ENCODE assay signal across 8 mouse cellular contexts in genomic region chr3:94372641-94373040, GRCm38 (mm10). TPM values are rescaled to one million over a fixed set of nuclear protein-coding genes. Genes with fewer than 3 reads are reported as not detected.
DNase-seq lines count a peak whose midpoint lies in the region; ATAC-seq and TF ChIP-seq lines count a peak whose summit lies in the region.

Rorc (plus strand) TSS chr3:94372794.

- peak within 1 kb of the TSS; percentile 46; the same call in 1 of the 2 replicates for H3K27ac ChIP-seq in layer of hippocampus, adult 2 months
- H3K27ac ChIP-seq in kidney, adult 2 months (ENCODE audit: insufficient read depth, low read depth, low read length) = peak within 1 kb of the TSS; percentile 89
- peak within 1 kb of the TSS; percentile 88 for H3K27ac ChIP-seq in lung, embryonic 15.5 days

- H3K4me1 ChIP-seq in kidney, adult 2 months (ENCODE audit: control insufficient read depth, insufficient read depth, low read length) = peaks cover 13% of the 10 kb centered on the region
- H3K4me1 ChIP-seq in lung, embryonic 15.5 days = peaks cover 28% of the 10 kb centered on the region

- no peaks in the 10 kb centered on the region for H3K27me3 ChIP-seq in kidney, adult 2 months (replicated peaks; ENCODE audit: control insufficient read depth, insufficient read depth, low read length)
- H3K27me3 ChIP-seq in lung, embryonic 15.5 days = no peaks in the 10 kb centered on the region; the same call in 1 of the 2 replicates

- no peaks in the 10 kb centered on the region for H3K9me3 ChIP-seq in lung, embryonic 15.5 days

- no peak for DNase-seq in layer of hippocampus, adult 2 months (ENCODE audit: low spot score in 2 of 2)
- DNase-seq in layer of hippocampus, adult 11-12 months (ENCODE audit: low spot score) = no peak
- DNase-seq in cerebellum, postnatal 25 days = peak; percentile 61 to 74
- DNase-seq in heart, adult 9 months (ENCODE audit: low spot score in 2 of 2) = peak; percentile 57 to 60
- peak; percentile 91 for DNase-seq in kidney, adult 2 months
- DNase-seq in testis, postnatal 14 days (ENCODE audit: low spot score) = peak; percentile 48
- no peak for DNase-seq in layer of hippocampus, postnatal 36 days

- WGBS in kidney, adult 2 months = 16% methylated on average over 5 of the region's 5 CpGs
- WGBS in lung, embryonic 15.5 days = 8% methylated on average over 5 of the region's 5 CpGs

- H3K9ac ChIP-seq in lung, embryonic 15.5 days = 0 out of 2 replicates have a peak within 1 kb of the TSS, but pooled peaks have one; percentile 13

- no peak for TF ChIP-seq CTCF in layer of hippocampus, adult 2 months (conservative IDR thresholded peaks at IDR 0.05)
- TF ChIP-seq CTCF in kidney, adult 2 months (conservative IDR thresholded peaks at IDR 0.05; ENCODE audit: insufficient read depth, insufficient read length, low read depth, low read length) = no peak

- no peaks in the 10 kb centered on the region for H3K36me3 ChIP-seq in kidney, adult 2 months (ENCODE audit: control insufficient read depth, insufficient read depth, low read length)
- no peaks in the 10 kb centered on the region for H3K36me3 ChIP-seq in lung, embryonic 15.5 days

- TF ChIP-seq POLR2A in kidney, adult 2 months (IDR thresholded peaks at IDR 0.05; ENCODE audit: low read depth, low read length) = no peak

- peak within 1 kb of the TSS; percentile 53 for H3K4me2 ChIP-seq in lung, embryonic 15.5 days

- H3K4me3 ChIP-seq in layer of hippocampus, adult 2 months = peak within 1 kb of the TSS; percentile 38
- H3K4me3 ChIP-seq in kidney, adult 2 months (ENCODE audit: insufficient read depth, low read depth, low read length) = peak within 1 kb of the TSS; percentile 65
- H3K4me3 ChIP-seq in lung, embryonic 15.5 days = peak within 1 kb of the TSS; percentile 32

- peak; percentile 19; the same call in 1 of the 2 replicates for ATAC-seq in lung, embryonic 15.5 days (ENCODE audit: borderline replicate concordance, extremely low read depth, low FRiP score, low TSS enrichment)

RNA-seq across cellular contexts. Expression of gene Rorc, which starts in this region (rescaled TPM):
- total RNA-seq in layer of hippocampus, adult 2 months (2021) = 1 to 10 TPM in 1 of 2 experiments, under 1 TPM in 1; 0.97 to 1.0 TPM
- 21.8 and 24.4 TPM in 2 replicates for polyA plus RNA-seq in kidney, adult 2 months (2012; rRNA removed)
- 6.1 and 6.8 TPM in 2 replicates for polyA plus RNA-seq in lung, embryonic 15.5 days (2015; fragmentation: Nextera tagmentation; extraction: Ambion mirVana)
- under 1 TPM; 0.57 to 0.86 TPM for total RNA-seq in layer of hippocampus, postnatal 36 days (2021)

Comparison
In these comparisons a context has a peak if more than half of its experiments do, and no peak if none do; other contexts are left out.
1. DNase-seq: peak in cerebellum, postnatal 25 days (2 of 2), heart, adult 9 months (2 of 2), kidney, adult 2 months (single experiment) and testis, postnatal 14 days (single experiment); none in layer of hippocampus, adult 2 months (0 of 2), layer of hippocampus, adult 11-12 months (single experiment) and layer of hippocampus, postnatal 36 days (0 of 2).
2. Peak in every context shown above with its lines, with median percentiles within 50 percentile points of each other: H3K27ac ChIP-seq and H3K4me3 ChIP-seq.